Mouse (Mus musculus): ENCODE measurements at regions not wholly inside any gene's neighbourhood (a gene's known extent, or its start where the extent isn't known, plus 50 kb on each side); places are given as distances from the start of the nearest gene placed in this dataset.
"Not testable (repeated sequence)": the region's sequence is repeated elsewhere in the genome, so short reads cannot be mapped to it uniquely, and the experiment has no call there.

DNA sequence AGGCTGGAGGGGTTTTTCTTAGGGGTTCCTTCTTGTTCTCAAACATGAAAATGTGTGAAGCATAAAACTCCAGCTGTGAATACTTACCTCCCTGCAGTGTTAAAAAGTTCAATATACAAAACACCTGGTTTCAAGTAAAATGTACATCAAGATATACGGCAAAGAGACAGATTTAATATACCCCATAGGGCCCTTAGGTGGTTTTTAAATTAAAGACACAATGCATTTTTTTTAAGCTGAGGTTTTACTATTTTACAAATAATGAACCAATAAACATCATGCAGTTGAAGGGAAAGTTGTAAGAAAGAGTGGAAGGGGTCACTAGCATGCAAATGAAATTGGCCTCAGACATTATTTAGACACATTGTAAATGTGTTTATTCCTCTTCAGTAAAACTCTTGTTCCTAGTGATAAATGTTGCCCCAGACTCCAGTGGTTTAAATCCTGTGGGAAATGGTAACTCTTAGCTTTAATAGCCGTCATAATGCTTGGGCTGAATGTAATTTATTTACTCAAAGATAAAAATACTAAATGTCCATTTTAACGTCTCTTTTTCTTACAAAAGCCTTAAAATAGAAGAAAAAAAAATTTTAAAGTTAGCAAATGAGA, 1337.9 kb downstream of the Efnb2 start:
- Histone ChIP-seq H3K27me3 (ENCODE audit: control insufficient read depth, insufficient read depth, low read length) (no peaks in the 10 kb centered on the region), H3K4me2 (replicated peaks; ENCODE audit: low read depth, low read length) (no peak overlapping the region), H3K27ac (ENCODE audit: low read depth, low read length) (no peak overlapping the region), H3K9ac (ENCODE audit: low read depth, low read length) (no peak overlapping the region), H3K4me3 (ENCODE audit: low read depth, low read length) (no peak overlapping the region), H3K9me3 (ENCODE audit: control insufficient read depth, low read length) (no peaks in the 10 kb centered on the region), H3K4me1 (replicated peaks; ENCODE audit: control insufficient read depth, insufficient read depth, low read length) (peaks cover 3% of the 10 kb centered on the region; the same call in 1 of the 2 replicates), H3K36me3 (ENCODE audit: control insufficient read depth, insufficient read depth, low read length) (no peaks in the 10 kb centered on the region)
- 45% methylated on average over 3 of the region's 3 CpGs for WGBS
- DNase-seq (ENCODE audit: low spot score), result no peak
- peak; percentile 23; the same call in 1 of the 2 replicates for ATAC-seq (ENCODE audit: low FRiP score)

- DNase-seq (ENCODE audit: low spot score), result peak; percentile 58
- H3K27ac ChIP-seq (ENCODE audit: low read depth, low read length), result peak overlapping the region; percentile 3
- peak; percentile 93 for ATAC-seq (ENCODE audit: low FRiP score)
- H3K9me3 ChIP-seq (ENCODE audit: control insufficient read depth, low read length), result no peaks in the 10 kb centered on the region
- no peak overlapping the region for H3K4me3 ChIP-seq (ENCODE audit: low read depth, low read length)
- WGBS, result 20% methylated on average over 12 of the region's 12 CpGs
- H3K4me1 ChIP-seq (replicated peaks; ENCODE audit: control insufficient read depth, insufficient read depth, low read length), result peaks cover 3% of the 10 kb centered on the region; the same call in 1 of the 2 replicates
- H3K4me2 ChIP-seq (replicated peaks; ENCODE audit: low read depth, low read length), result no peak overlapping the region
- no peaks in the 10 kb centered on the region for H3K27me3 ChIP-seq (ENCODE audit: control insufficient read depth, insufficient read depth, low read length)
- no peaks in the 10 kb centered on the region for H3K36me3 ChIP-seq (ENCODE audit: control insufficient read depth, insufficient read depth, low read length)
- H3K9ac ChIP-seq (ENCODE audit: low read depth, low read length), result no peak overlapping the region
These were observed 1338.5 kb downstream of the Efnb2 start for GRCm38 (mm10) chr8:7322376-7323066.

- DNase-seq (ENCODE audit: low spot score), result no peak
These were observed 1344.2 kb downstream of the Efnb2 start for GRCm38 (mm10) chr8:7316806-7317355.

DNA sequence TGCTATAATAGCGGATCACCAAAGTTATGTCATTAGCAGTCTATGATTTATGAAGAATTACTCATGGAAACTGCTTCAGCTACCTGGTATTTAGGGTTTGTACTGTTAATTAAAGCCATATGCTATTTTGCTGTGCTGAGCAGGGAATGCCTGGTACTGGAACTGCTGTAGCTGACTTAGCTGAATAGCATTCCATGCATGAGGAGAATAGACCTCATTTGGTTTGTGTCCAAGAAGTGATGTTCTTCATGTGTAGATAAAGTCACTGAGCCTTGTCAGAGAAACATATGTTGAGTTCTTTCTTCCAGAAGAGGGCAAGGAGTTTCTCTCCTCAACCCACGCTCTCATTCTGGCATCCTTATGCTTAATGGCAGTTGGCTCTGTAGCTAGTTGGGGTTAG, 1351.8 kb downstream of the Efnb2 start:
- Histone ChIP-seq H3K27ac (ENCODE audit: low read depth, low read length) (no peak overlapping the region), H3K4me3 (ENCODE audit: low read depth, low read length) (no peak overlapping the region), H3K27me3 (ENCODE audit: control insufficient read depth, insufficient read depth, low read length) (no peaks in the 10 kb centered on the region), H3K36me3 (ENCODE audit: control insufficient read depth, insufficient read depth, low read length) (no peaks in the 10 kb centered on the region), H3K4me1 (replicated peaks; ENCODE audit: control insufficient read depth, insufficient read depth, low read length) (no peaks in the 10 kb centered on the region), H3K9ac (ENCODE audit: low read depth, low read length) (no peak overlapping the region), H3K4me2 (replicated peaks; ENCODE audit: low read depth, low read length) (no peak overlapping the region), H3K9me3 (ENCODE audit: control insufficient read depth, low read length) (no peaks in the 10 kb centered on the region)
- 89% methylated on average over 2 of the region's 2 CpGs for WGBS
- ATAC-seq (ENCODE audit: low FRiP score) (no peak), DNase-seq (ENCODE audit: low spot score) (no peak)

More at GRCm38 (mm10) chr8:7316806-7317355, 1344.2 kb downstream of the Efnb2 start:
- H3K4me2 ChIP-seq (replicated peaks; ENCODE audit: low read depth, low read length), result no peak overlapping the region
- no peak overlapping the region for H3K9ac ChIP-seq (ENCODE audit: low read depth, low read length)
- no peak for ATAC-seq (ENCODE audit: low FRiP score)
- H3K27me3 ChIP-seq (ENCODE audit: control insufficient read depth, insufficient read depth, low read length), result no peaks in the 10 kb centered on the region
- no peaks in the 10 kb centered on the region for H3K9me3 ChIP-seq (ENCODE audit: control insufficient read depth, low read length)
- no peaks in the 10 kb centered on the region; the same call in 1 of the 2 replicates for H3K4me1 ChIP-seq (replicated peaks; ENCODE audit: control insufficient read depth, insufficient read depth, low read length)
- WGBS, result 83% methylated on average over 4 of the region's 4 CpGs
- H3K4me3 ChIP-seq (ENCODE audit: low read depth, low read length), result no peak overlapping the region
- H3K36me3 ChIP-seq (ENCODE audit: control insufficient read depth, insufficient read depth, low read length), result no peaks in the 10 kb centered on the region
- no peak overlapping the region for H3K27ac ChIP-seq (ENCODE audit: low read depth, low read length)

GRCm38 (mm10) chr8:7289361-7289760, 1371.7 kb downstream of the Efnb2 start:
- Histone ChIP-seq H3K36me3 (ENCODE audit: control insufficient read depth, insufficient read depth, low read length) (no peaks in the 10 kb centered on the region), H3K27ac (ENCODE audit: low read depth, low read length) (no peak overlapping the region), H3K9ac (ENCODE audit: low read depth, low read length) (no peak overlapping the region), H3K4me2 (replicated peaks; ENCODE audit: low read depth, low read length) (no peak overlapping the region), H3K4me3 (ENCODE audit: low read depth, low read length) (no peak overlapping the region), H3K4me1 (replicated peaks; ENCODE audit: control insufficient read depth, insufficient read depth, low read length) (no peaks in the 10 kb centered on the region), H3K9me3 (ENCODE audit: control insufficient read depth, low read length) (no peaks in the 10 kb centered on the region), H3K27me3 (ENCODE audit: control insufficient read depth, insufficient read depth, low read length) (no peaks in the 10 kb centered on the region)
- DNase-seq (ENCODE audit: low spot score) (no peak), ATAC-seq (ENCODE audit: low FRiP score) (no peak)
- 66% methylated on average over 7 of the region's 7 CpGs for WGBS

DNA sequence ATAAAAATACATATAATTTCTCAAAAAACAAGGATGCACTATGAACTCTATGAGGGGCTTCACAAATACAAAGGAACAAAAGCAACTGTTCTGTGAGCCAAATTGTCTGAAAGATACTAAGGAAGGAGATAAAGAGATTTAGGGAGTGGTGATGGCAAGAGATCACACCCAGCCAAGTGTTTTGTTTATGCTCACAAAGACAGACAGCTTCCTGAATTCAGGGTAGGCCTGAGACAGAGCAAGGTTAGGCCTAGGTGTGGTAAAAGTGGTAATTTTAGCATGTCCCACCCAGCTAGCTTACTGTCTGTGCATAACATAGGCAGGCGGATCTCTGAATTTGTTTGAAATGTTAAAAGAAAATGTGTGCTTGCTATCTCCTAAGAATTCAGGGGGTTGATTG, 1374.5 kb downstream of the Efnb2 start:
- Histone ChIP-seq H3K27ac (ENCODE audit: low read depth, low read length) (no peak overlapping the region), H3K4me2 (replicated peaks; ENCODE audit: low read depth, low read length) (no peak overlapping the region), H3K4me1 (replicated peaks; ENCODE audit: control insufficient read depth, insufficient read depth, low read length) (no peaks in the 10 kb centered on the region), H3K4me3 (ENCODE audit: low read depth, low read length) (no peak overlapping the region), H3K27me3 (ENCODE audit: control insufficient read depth, insufficient read depth, low read length) (no peaks in the 10 kb centered on the region), H3K9ac (ENCODE audit: low read depth, low read length) (no peak overlapping the region), H3K36me3 (ENCODE audit: control insufficient read depth, insufficient read depth, low read length) (no peaks in the 10 kb centered on the region), H3K9me3 (ENCODE audit: control insufficient read depth, low read length) (no peaks in the 10 kb centered on the region)
- ATAC-seq (ENCODE audit: low FRiP score) (no peak), DNase-seq (ENCODE audit: low spot score) (no peak)
- 92% methylated on average over 1 of the region's 1 CpGs for WGBS

DNA sequence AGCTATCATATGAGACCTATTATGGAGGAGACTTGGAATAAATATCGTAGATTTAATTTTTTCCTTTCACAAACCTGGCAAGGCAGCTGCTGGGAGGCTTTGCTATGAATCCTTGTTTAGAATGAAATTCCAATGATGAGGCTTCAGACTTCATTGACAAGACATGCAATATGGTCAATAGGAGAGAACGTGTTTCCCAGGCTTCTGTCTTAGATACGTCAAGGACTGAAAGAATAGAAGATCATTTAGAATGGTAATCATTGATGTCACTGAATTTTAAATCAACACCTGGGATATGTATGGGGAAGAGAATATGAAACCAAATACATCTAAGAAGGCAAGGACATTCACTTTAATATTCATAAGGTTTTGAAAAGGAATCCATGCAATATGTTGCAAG, 1393.6 kb downstream of the Efnb2 start:
- 69% methylated on average over 3 of the region's 3 CpGs for WGBS
- ATAC-seq (ENCODE audit: low FRiP score), result no peak; the same call in 1 of the 2 replicates
- Histone ChIP-seq H3K27ac (ENCODE audit: low read depth, low read length) (no peak overlapping the region), H3K4me2 (replicated peaks; ENCODE audit: low read depth, low read length) (no peak overlapping the region), H3K9me3 (ENCODE audit: control insufficient read depth, low read length) (no peaks in the 10 kb centered on the region), H3K36me3 (ENCODE audit: control insufficient read depth, insufficient read depth, low read length) (no peaks in the 10 kb centered on the region), H3K4me1 (replicated peaks; ENCODE audit: control insufficient read depth, insufficient read depth, low read length) (no peaks in the 10 kb centered on the region), H3K4me3 (ENCODE audit: low read depth, low read length) (no peak overlapping the region), H3K27me3 (ENCODE audit: control insufficient read depth, insufficient read depth, low read length) (no peaks in the 10 kb centered on the region), H3K9ac (ENCODE audit: low read depth, low read length) (no peak overlapping the region)
- no peak for DNase-seq (ENCODE audit: low spot score)

DNA sequence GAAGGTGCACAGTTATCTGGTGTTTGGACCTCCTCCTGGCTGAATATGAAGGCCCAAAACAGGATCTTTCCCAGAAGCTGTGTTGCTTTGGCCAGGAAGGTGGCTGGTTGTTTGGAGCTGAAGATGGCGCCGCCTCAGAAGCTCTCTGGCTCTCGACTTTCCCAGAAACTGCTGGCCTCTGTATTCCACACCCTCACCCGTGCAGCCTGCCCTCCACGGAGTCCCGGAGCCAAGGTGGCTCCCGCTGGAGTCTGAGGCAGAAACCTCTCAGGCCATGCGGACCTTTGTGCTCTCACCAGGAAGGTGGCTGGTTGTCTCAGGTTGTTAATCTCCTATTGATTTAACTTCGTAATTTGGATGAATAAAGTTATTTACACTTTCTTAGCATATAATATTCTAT, 1406.7 kb downstream of the Efnb2 start:
- H3K27me3 ChIP-seq (ENCODE audit: control insufficient read depth, insufficient read depth, low read length); H3K27ac ChIP-seq (ENCODE audit: low read depth, low read length): not testable (repeated sequence)
- WGBS, result 86% methylated on average over 9 of the region's 9 CpGs

DNA sequence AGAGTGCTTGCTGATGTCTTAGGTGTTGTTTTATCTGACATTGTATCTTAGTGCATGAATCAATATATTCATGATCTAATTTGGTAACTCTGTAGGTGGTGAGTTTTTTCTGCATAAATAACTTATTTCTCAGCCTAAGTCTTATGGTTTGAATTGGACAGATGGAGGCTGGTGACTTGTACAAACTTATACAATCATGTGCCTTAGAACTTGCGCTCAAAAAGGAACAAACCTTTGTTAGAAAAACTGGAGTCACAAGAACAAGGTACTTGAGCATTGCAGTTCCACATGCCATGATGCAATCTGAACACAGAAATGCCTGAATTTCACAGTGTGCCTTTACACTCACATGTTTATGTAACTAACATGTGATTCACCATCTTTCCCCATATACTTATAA, 1420.7 kb downstream of the Efnb2 start:
- ATAC-seq (ENCODE audit: low FRiP score) (no peak), DNase-seq (ENCODE audit: low spot score) (no peak)
- Histone ChIP-seq H3K27ac (ENCODE audit: low read depth, low read length) (no peak overlapping the region), H3K4me2 (replicated peaks; ENCODE audit: low read depth, low read length) (no peak overlapping the region), H3K36me3 (ENCODE audit: control insufficient read depth, insufficient read depth, low read length) (no peaks in the 10 kb centered on the region), H3K4me1 (replicated peaks; ENCODE audit: control insufficient read depth, insufficient read depth, low read length) (no peaks in the 10 kb centered on the region), H3K4me3 (ENCODE audit: low read depth, low read length) (no peak overlapping the region), H3K27me3 (ENCODE audit: control insufficient read depth, insufficient read depth, low read length) (no peaks in the 10 kb centered on the region), H3K9me3 (ENCODE audit: control insufficient read depth, low read length) (no peaks in the 10 kb centered on the region), H3K9ac (ENCODE audit: low read depth, low read length) (no peak overlapping the region)
- WGBS, result 89% methylated on average over 1 of the region's 1 CpGs

More for the DNA sequence above, 1406.7 kb downstream of the Efnb2 start:
- not testable (repeated sequence) for H3K9ac ChIP-seq (ENCODE audit: low read depth, low read length); H3K9me3 ChIP-seq (ENCODE audit: control insufficient read depth, low read length); H3K36me3 ChIP-seq (ENCODE audit: control insufficient read depth, insufficient read depth, low read length); ATAC-seq (ENCODE audit: low FRiP score); DNase-seq (ENCODE audit: low spot score); H3K4me1 ChIP-seq (replicated peaks; ENCODE audit: control insufficient read depth, insufficient read depth, low read length); H3K4me3 ChIP-seq (ENCODE audit: low read depth, low read length); H3K4me2 ChIP-seq (replicated peaks; ENCODE audit: low read depth, low read length)

Measured in hindbrain, embryonic 11.5 days (tissue).